Mouse (Mus musculus) G1E (cell line): ENCODE data around the gene Zfp74. TPM values are rescaled to one million over a fixed set of nuclear protein-coding genes. Genes with fewer than 3 reads are reported as not detected.

ENCODE experiments used
- ATAC-seq: 2 replicates; pipeline ENCODE4 v1.8.0; 2016; ENCODE audit warnings: mild to moderate bottlenecking; ENCODE audit not compliant: insufficient number of reproducible peaks, poor library complexity, low FRiP score, severe bottlenecking; ENCODE audit errors: extremely low read depth
- DNase-seq: peaks from one replicate; pipeline ENCODE4 v3.0.0; 2012; ENCODE audit warnings: low spot score
- H3K27me3 ChIP-seq: 2 replicates; pipeline ENCODE4 v1.6.1; 2012; ENCODE audit warnings: mild to moderate bottlenecking, low read length, inconsistent platforms; ENCODE audit not compliant: insufficient read depth
- H3K36me3 ChIP-seq: replicated peaks from 2 replicates; pipeline ENCODE3; 2012; ENCODE audit warnings: mild to moderate bottlenecking, inconsistent platforms
- H3K4me1 ChIP-seq: 2 replicates; pipeline ENCODE4 v1.6.1; 2012; ENCODE audit warnings: low read depth, low read length, inconsistent platforms, mixed read lengths; ENCODE audit not compliant: insufficient read depth
- H3K4me3 ChIP-seq: 2 replicates; pipeline ENCODE4 v1.5.1; 2012; ENCODE audit warnings: low read depth, mild to moderate bottlenecking, inconsistent platforms, low read length, moderate library complexity, mixed read lengths
- H3K9me3 ChIP-seq: replicated peaks from 2 replicates; pipeline ENCODE4 v1.6.1; 2012; ENCODE audit warnings: inconsistent platforms
- CTCF ChIP-seq: IDR thresholded peaks from 2 replicates; pipeline ENCODE4 v1.5.1; 2012; ENCODE audit warnings: low read depth, low read length, inconsistent platforms, mixed read lengths
- GATA1 ChIP-seq: IDR thresholded peaks from 2 replicates; pipeline ENCODE4 v1.6.1; 2012; ENCODE audit warnings: borderline replicate concordance, low read length, inconsistent platforms, mixed read lengths
- GATA2 ChIP-seq: IDR thresholded peaks from 2 replicates; pipeline ENCODE4 v1.6.1; 2012; ENCODE audit warnings: low read depth, low read length, inconsistent platforms, borderline replicate concordance
- POLR2AphosphoS5 ChIP-seq: IDR thresholded peaks from 2 replicates; pipeline ENCODE4 v1.6.1; 2012; ENCODE audit warnings: low read depth, low read length, inconsistent platforms; ENCODE audit not compliant: insufficient replicate concordance
- TAL1 ChIP-seq: conservative IDR thresholded peaks from 2 replicates; pipeline ENCODE4 v1.6.1; 2012; ENCODE audit warnings: low read depth, low read length, inconsistent platforms, mixed read lengths
- polyA plus RNA-seq: library from polyadenylated mRNA; stranded (reverse); fragments of >175 nt; gene quantifications from 2 replicates; pipeline ENCODE4 v1.2.3, GENCODE M21; 2012
- total RNA-seq, 2 experiments: library from RNA; stranded (forward) in 1 of 2; stranded (reverse) in 1 of 2; fragments of 200-1000 nt in 1 of 2; fragments of >200 nt in 1 of 2; fragmentation: Nextera tagmentation in 1 of 2; gene quantifications; 2 replicates each; pipeline ENCODE4 v1.2.3; 2014 to 2017

Zfp74 gene
- total and polyA plus RNA-seq, 3 experiments, result 7.8 to 26.9 (median 9.8) TPM

DNA sequence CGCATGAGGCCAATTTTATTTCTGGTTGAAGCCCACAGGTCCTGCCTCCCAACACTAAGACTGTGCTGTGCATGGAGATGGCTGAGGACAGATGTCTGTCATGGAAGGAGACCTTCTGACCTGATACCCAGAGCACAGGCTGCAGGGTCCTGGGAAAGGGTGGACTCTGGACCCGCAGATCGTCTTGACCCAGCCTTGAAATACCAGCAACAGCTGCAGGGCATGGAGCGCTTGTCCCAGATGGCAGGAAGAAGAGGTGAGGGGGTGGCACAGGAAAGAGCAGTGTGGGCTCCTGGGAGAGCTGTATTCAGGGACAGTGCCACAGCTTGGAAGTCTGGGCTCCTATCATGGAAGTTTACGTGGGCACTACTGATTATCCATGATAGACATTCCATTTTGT lies 33.7 kb upstream of the Zfp74 start:
- ATAC-seq (no peak), DNase-seq (no peak)
- Histone ChIP-seq H3K9me3 (no peaks in the 10 kb centered on the region), H3K4me3 (no peak overlapping the region), H3K27me3 (no peaks in the 10 kb centered on the region), H3K4me1 (peaks cover 18% of the 10 kb centered on the region), H3K36me3 (peaks cover 60% of the 10 kb centered on the region)
- no peak for TF ChIP-seq POLR2AphosphoS5
- no peak for TF ChIP-seq GATA1
- no peak for TF ChIP-seq CTCF
- no peak for TF ChIP-seq GATA2
- TF ChIP-seq TAL1, result no peak

DNA sequence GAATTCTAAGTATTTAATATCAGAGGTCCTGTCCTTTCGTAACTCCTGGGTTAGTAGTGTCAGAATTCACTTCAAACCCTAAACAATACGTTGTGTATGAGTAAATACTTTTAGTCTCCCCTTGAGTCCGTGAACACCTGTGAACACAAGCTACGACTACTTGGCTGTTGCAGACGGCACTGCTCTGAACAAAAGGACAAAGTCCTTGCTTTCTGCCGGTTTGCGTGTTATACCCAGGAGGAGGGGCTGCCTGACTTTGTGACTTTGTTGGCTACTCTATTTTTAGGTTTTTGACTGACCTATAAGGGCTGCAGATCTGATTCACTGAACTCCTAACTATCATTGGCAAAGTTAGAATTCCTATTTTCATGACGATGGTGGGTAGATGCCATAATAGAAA lies 32.2 kb upstream of the Zfp74 start:
- Histone ChIP-seq H3K4me1 (peaks cover 31% of the 10 kb centered on the region), H3K9me3 (no peaks in the 10 kb centered on the region), H3K27me3 (no peaks in the 10 kb centered on the region), H3K4me3 (no peak overlapping the region), H3K36me3 (peaks cover 48% of the 10 kb centered on the region)
- ATAC-seq, result no peak
- TF ChIP-seq GATA2 (no peak), POLR2AphosphoS5 (no peak), GATA1 (no peak), TAL1 (no peak)
- DNase-seq, result no peak

DNA sequence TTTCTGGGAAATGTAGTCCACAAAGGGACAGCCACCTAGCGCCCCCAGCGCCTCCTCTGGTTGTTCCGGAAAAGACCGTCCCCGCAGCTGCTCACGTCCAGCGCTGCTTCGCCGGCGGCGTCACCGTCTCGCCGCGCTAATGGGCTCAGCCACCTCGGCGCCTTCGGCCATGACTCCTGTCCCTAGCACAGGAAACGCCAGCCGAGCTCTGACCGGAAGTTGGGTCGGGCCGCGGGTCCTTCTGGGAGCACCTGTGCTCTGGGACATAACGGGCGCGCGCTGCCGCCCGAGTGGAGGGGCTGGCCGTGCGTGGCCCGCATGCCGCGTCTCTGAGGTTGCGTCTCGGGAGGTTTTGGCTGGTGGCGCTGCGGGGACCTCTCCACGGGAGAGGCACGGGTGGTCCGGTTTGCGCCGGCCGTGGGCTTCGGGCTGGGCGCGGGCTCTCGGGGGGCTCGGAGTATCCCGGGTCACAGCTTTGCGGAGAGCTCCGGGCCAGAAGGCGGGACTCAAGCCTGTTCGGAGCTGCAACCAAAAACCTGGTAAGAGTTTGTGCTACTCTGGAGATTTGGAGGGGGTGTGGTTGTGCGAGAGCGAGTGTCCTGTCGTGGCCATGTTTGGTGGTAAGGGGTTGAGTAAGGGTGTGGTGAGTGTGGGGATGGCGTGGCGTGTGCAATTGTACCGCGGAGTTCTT lies 29.9 kb upstream of the Zfp74 start, which contains the start of gene Zfp568:
Gene Zfp568, plus strand, starts transcription at position 266 of the 691 bp plus-strand sequence.
- H3K9me3 ChIP-seq, result no peaks in the 10 kb centered on the region
- H3K27me3 ChIP-seq, result no peaks in the 10 kb centered on the region
- H3K4me3 ChIP-seq, result peak within 1 kb of the TSS; percentile 91
- DNase-seq (peak; percentile 82), ATAC-seq (peak; percentile 85)
- H3K4me1 ChIP-seq, result peaks cover 32% of the 10 kb centered on the region
- peaks cover 30% of the 10 kb centered on the region for H3K36me3 ChIP-seq
- TF ChIP-seq POLR2AphosphoS5 (no peak), GATA2 (no peak), GATA1 (no peak), CTCF (no peak), TAL1 (no peak)

DNA sequence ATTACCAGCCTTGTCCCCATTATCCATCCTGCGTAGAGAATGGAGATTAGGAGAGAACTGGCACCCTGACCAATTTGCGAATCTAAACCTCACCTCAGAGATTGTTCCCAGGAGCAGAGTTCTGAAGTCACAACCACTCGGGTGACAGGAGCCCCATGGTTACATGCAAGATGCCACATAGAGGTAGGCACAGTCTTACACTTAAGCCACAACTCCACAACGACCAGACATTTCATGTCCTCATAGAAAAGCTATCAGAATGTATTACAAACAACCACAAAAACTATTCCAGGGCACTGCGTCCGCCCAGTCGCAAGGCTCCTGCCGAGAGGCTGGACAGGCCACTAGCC lies 29.4 kb upstream of the Zfp74 start:
- no peaks in the 10 kb centered on the region for H3K27me3 ChIP-seq
- TF ChIP-seq GATA2 (no peak), TAL1 (no peak), CTCF (no peak), POLR2AphosphoS5 (no peak), GATA1 (no peak)
- H3K4me3 ChIP-seq, result peak overlapping the region; percentile 91
- peaks cover 32% of the 10 kb centered on the region for H3K4me1 ChIP-seq
- peaks cover 27% of the 10 kb centered on the region for H3K36me3 ChIP-seq
- ATAC-seq (no peak), DNase-seq (no peak)
- no peaks in the 10 kb centered on the region for H3K9me3 ChIP-seq

DNA sequence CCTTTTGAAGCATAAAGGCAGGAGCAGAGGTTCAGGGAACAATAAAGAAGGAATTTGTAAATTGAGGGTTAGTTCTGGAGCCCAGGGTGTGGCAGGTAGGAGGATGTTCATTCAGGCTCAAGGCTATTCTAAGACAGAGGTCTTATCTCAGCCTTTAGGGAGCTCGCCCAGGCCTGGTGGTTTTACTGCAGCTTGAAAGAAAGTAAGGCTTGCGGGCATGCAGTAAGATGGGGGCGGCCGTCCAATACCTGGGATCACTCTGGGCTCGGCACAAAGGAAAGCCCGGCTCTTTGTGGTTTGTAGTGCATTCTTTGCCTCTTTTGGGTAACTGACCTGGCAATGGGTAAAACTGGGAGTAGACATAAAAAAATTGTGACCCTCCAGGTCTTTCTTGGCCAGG lies 29.0 kb upstream of the Zfp74 start:
- Histone ChIP-seq H3K27me3 (no peaks in the 10 kb centered on the region), H3K4me1 (peaks cover 32% of the 10 kb centered on the region), H3K9me3 (no peaks in the 10 kb centered on the region), H3K4me3 (peak overlapping the region; percentile 91), H3K36me3 (peaks cover 23% of the 10 kb centered on the region)
- peak; percentile 24 for DNase-seq
- TF ChIP-seq CTCF (no peak), GATA1 (no peak), TAL1 (no peak), GATA2 (no peak), POLR2AphosphoS5 (no peak)
- no peak for ATAC-seq

DNA sequence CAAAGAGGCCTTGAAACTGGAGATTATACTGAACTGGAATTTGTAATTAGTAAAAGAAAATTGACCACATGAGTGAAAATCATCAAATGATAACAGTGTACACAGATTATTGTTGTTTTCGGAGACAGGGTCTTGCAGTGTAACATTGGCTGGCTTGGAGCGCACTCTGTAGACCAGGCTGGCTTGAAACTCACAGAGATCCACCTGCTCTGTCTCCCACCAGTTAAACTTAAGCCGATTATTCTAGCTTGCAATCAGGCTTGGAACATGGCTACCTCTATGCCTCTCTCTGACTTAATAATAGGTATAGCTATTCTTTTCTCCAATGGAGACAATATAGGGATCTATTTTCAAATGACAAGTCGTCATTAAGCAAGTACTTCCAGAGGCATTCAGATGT lies 28.5 kb upstream of the Zfp74 start:
- Histone ChIP-seq H3K4me3 (no peak overlapping the region; the same call in 1 of the 2 replicates), H3K4me1 (peaks cover 32% of the 10 kb centered on the region), H3K36me3 (peaks cover 17% of the 10 kb centered on the region), H3K9me3 (no peaks in the 10 kb centered on the region), H3K27me3 (no peaks in the 10 kb centered on the region)
- DNase-seq (no peak), ATAC-seq (no peak)
- TF ChIP-seq GATA2 (no peak), GATA1 (no peak), POLR2AphosphoS5 (no peak), CTCF (no peak), TAL1 (no peak)

DNA sequence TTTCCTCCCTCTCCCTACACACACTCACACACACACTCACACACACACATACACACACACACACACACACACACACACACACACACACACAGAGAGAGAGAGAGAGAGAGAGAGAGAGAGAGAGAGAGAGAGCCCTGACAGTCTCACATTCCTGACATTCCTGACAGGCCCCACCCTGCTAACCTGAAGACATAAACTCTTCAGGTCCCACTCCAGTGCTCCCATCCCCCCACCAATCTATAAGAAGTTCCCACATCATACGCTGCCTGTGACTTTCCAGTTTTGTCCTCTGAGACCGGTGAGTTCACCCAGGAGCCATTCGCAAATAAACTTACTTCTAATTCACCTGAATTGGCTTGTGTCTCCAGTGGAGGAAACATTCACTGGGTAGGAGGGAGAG lies 28.0 kb upstream of the Zfp74 start:
- ATAC-seq (no peak), DNase-seq (no peak)
- Histone ChIP-seq H3K27me3 (no peaks in the 10 kb centered on the region), H3K9me3 (no peaks in the 10 kb centered on the region), H3K36me3 (peaks cover 13% of the 10 kb centered on the region), H3K4me1 (peaks cover 32% of the 10 kb centered on the region), H3K4me3 (no peak overlapping the region)
- TF ChIP-seq GATA1 (no peak), GATA2 (no peak), TAL1 (no peak), POLR2AphosphoS5 (no peak), CTCF (no peak)
